Mouse (Mus musculus) frontal cortex, postnatal 25 days (tissue): ENCODE measurements around the gene Ces1f.

Experiments used
- DNase-seq, 2 experiments: peaks; one replicate each; pipeline ENCODE4 v3.0.0; 2022; ENCODE audit warnings: low spot score in 2 of 2

Gene Ces1f

GRCm38 (mm10) chr8:93211091-93211490 lies 68.5 kb downstream of the Ces1f start:
- DNase-seq, result no peak
